Mouse (Mus musculus) cortical plate, adult 2 months (tissue): Measurements from ENCODE around the gene Rap2c. TPM values are rescaled to one million over a fixed set of nuclear protein-coding genes. Genes with fewer than 3 reads are reported as not detected.

Experiments used
- H3K27ac ChIP-seq: fragments of 200-500 bp; 2 replicates; pipeline ENCODE4 v1.5.1; 2012; ENCODE audit warnings: low read length, control low read depth, inconsistent platforms; ENCODE audit not compliant: insufficient read depth
- H3K4me1 ChIP-seq: fragments of 200-500 bp; 2 replicates; pipeline ENCODE4 v1.6.1; 2011; ENCODE audit warnings: low read length; ENCODE audit not compliant: control insufficient read depth, insufficient read depth
- H3K4me3 ChIP-seq: fragments of 200-500 bp; 2 replicates; pipeline ENCODE4 v1.5.1; 2011; ENCODE audit warnings: mild to moderate bottlenecking, low read length, control low read depth; ENCODE audit not compliant: insufficient read depth
- CTCF ChIP-seq: fragments of 200-500 bp; IDR thresholded peaks from 2 replicates; pipeline ENCODE4 v1.5.1; 2011; ENCODE audit warnings: mild to moderate bottlenecking, control low read depth, low read length; ENCODE audit not compliant: insufficient read depth; ENCODE audit errors: extremely low read depth
- POLR2A ChIP-seq: fragments of 200-500 bp; IDR thresholded peaks from 2 replicates; pipeline ENCODE4 v1.6.1; 2011; ENCODE audit warnings: mild to moderate bottlenecking, low read length, control low read depth; ENCODE audit not compliant: insufficient read depth; ENCODE audit errors: extremely low read depth
- polyA plus RNA-seq: library from polyadenylated mRNA; depleted of rRNA; stranded (reverse); fragments of >200 nt; gene quantifications from 2 replicates; pipeline ENCODE4 v1.2.3, GENCODE M21; 2012; rRNA removed

Gene Rap2c
- polyA plus RNA-seq, 1 experiment: 18.5 TPM

GRCm38 (mm10) chrX:50972145-50972544, 45.7 kb downstream of the Rap2c start:
- Histone ChIP-seq H3K4me3 (no peak overlapping the region), H3K27ac (no peak overlapping the region), H3K4me1 (no peaks in the 10 kb centered on the region)
- no peak for TF ChIP-seq CTCF
- no peak for TF ChIP-seq POLR2A

DNA sequence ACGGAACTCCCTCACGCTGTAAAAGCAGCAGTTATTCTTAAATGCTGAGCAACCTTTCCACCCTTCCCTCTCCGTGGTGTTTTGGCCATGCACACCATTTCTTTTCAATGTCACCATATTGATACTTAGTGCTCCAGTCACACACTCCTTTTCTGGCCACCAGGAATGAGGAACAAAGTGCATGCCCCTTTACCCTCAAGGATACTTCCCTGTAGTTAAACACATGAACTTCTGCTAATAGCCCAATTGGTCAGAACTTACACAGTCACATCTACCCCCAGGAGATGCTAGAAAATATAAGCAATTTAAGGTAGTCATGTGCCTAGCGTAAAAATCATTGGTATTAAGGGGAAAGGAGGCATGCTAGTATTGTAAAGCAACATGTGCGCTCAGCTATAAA, 47.9 kb downstream of the Rap2c start:
- Histone ChIP-seq H3K4me3 (no peak overlapping the region), H3K27ac (no peak overlapping the region), H3K4me1 (no peaks in the 10 kb centered on the region)
- TF ChIP-seq POLR2A: no peak

DNA sequence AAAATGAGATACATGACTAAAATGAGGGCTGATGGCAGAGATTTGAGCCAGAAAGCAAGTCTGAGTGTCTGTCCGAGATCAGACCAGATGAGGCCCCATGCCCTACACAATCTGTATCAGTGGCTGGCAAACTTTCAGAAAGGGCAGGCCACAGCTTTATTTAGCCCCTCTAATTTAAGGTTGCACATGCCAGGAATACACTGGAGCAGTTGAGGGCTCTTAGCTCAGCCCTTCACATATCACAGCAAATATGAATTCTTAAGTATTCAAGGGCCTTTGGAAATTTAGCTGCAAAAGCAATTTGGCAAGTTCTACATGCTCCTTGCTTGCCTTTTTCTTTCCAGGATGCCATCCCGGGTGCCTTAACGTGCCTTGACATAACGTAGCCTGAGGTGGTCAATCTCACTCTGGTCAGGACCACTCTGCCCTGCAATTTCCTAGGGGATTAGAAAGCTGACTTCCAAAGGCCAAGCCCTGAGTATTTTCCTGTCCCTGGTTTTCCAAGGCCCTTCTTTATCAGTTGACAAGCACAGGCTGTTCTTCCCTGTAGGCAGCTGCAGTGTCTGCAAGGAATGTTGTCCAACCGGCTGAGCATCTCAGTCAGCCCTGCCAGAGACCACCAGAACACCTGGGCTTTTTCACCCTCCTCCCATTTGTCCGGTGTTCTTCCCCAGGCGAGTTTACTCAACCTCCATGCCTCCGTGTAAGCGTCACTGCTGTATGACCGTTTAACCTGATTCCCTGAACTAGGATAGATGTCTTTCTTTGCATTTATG, 49.5 kb downstream of the Rap2c start:
- TF ChIP-seq POLR2A (no peak), CTCF (no peak)
- Histone ChIP-seq H3K4me1 (no peaks in the 10 kb centered on the region), H3K27ac (no peak overlapping the region), H3K4me3 (no peak overlapping the region)

DNA sequence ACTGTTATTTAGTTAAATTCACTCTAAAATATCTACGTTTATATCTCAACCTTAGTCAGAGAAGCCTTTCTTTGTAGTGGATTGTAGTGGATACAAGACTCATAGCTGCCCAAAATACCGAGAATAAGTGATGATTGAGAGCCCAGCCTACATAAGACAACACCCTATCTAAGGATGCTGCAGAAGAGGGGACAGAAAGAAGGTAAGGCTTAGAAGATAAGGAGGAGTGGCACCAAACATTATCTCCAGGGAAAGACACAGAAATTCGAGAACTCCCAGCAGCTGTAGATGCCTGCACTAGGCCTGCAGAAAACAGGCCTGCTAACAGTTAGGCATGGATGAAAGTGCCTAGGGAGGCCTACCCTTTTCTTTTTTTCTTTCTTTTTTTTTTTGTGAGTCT, 52.7 kb downstream of the Rap2c start:
- Histone ChIP-seq H3K4me3 (no peak overlapping the region), H3K27ac (no peak overlapping the region), H3K4me1 (no peaks in the 10 kb centered on the region)
- TF ChIP-seq POLR2A: no peak
- no peak for TF ChIP-seq CTCF

- TF ChIP-seq CTCF (no peak), POLR2A (no peak)
- Histone ChIP-seq H3K27ac (no peak overlapping the region), H3K4me3 (no peak overlapping the region), H3K4me1 (no peaks in the 10 kb centered on the region)
These were observed 54.9 kb downstream of the Rap2c start for GRCm38 (mm10) chrX:50962955-50963354.

Other genes starting within 250 kb of the Rap2c start
- gene Stk26, start 177.0 kb downstream of the Rap2c start, polyA plus RNA-seq: 4.0 and 5.7 TPM in 2 replicates
- gene Frmd7, start 75.3 kb downstream of the Rap2c start, polyA plus RNA-seq: 0.63 and 0.70 TPM in 2 replicates
- gene Mbnl3, start 188.5 kb upstream of the Rap2c start, polyA plus RNA-seq: 0.13 and 0.21 TPM in 2 replicates